Mouse (Mus musculus) heart, adult 8-10 months (tissue): ENCODE measurements around the gene Krcc1. TPM values are rescaled to one million over a fixed set of nuclear protein-coding genes. Genes with fewer than 3 reads are reported as not detected.
A peak's percentile ranks its signal among the peaks of the same experiment; 100 is the strongest.

ENCODE experiments used
- DNase-seq: peaks from one replicate; pipeline ENCODE4 v3.0.0; 2022; ENCODE audit warnings: low spot score
- microRNA-seq: library from miRNA; unstranded; fragments of <30 nt; microRNA quantifications from one replicate; pipeline ENCODE4 v1.2.0, GENCODE M21; 2022
- total RNA-seq, 4 experiments: library from RNA; stranded (reverse); gene quantifications; 2 replicates each; pipeline ENCODE4 v1.2.4; 2022

The Krcc1 gene
- total RNA-seq, 4 experiments from 2014 or later: 49.5 to 61.3 (median 54.1) TPM

- no peak for DNase-seq
Measured at GRCm38 (mm10) chr6:71332236-71332965, 60.9 kb downstream of the Krcc1 start.

- DNase-seq: no peak
Measured at GRCm38 (mm10) chr6:71333031-71333430, 61.6 kb downstream of the Krcc1 start.

GRCm38 (mm10) chr6:71333578-71334273 is 62.2 kb downstream of the Krcc1 start:
- DNase-seq: no peak

Small RNA genes within 50 kb of the gene (microRNA-seq; reads per million reads assigned to microRNA genes)
- 32.5 reads per million, percentile 43 among the genes with 10 or more reads in this experiment for gene Mir8112

Other genes with a start within 250 kb of the Krcc1 start
- gene Thnsl2, start 127.2 kb upstream of the Krcc1 start, total RNA-seq: 1 to 10 TPM; 4.3 to 6.7 (median 5.2) TPM
- gene Fabp1, start 71.8 kb upstream of the Krcc1 start, total RNA-seq: not detected
- 100 to 1,000 TPM; 345 to 402 (median 349) TPM for gene Smyd1, start 50.6 kb downstream of the Krcc1 start, total RNA-seq
- under 1 TPM in 2 of 4 experiments, not detected in 2; 0.17 to 0.19 TPM for gene Cd8b1, start 51.1 kb downstream of the Krcc1 start, total RNA-seq
- under 1 TPM; 0.08 to 0.22 (median 0.15) TPM for gene Cd8a, start 101.8 kb downstream of the Krcc1 start, total RNA-seq
- 10 to 100 TPM; 74.5 to 77.5 (median 77.2) TPM for gene Rmnd5a, start 169.0 kb downstream of the Krcc1 start, total RNA-seq
- gene Rnf103, start 222.2 kb downstream of the Krcc1 start, total RNA-seq: 10 to 100 TPM; 21.9 to 24.4 (median 22.7) TPM